Mouse (Mus musculus): ENCODE data around the gene Hist2h2ab. TPM values are rescaled to one million over a fixed set of nuclear protein-coding genes. Genes with fewer than 3 reads are reported as not detected.
"Not testable (repeated sequence)": the region's sequence is repeated elsewhere in the genome, so short reads cannot be mapped to it uniquely, and the experiment has no call there.

Hist2h2ab gene
- total and polyA plus RNA-seq, 2 experiments from 2014 or later = 166 TPM; not detected in 1

DNA sequence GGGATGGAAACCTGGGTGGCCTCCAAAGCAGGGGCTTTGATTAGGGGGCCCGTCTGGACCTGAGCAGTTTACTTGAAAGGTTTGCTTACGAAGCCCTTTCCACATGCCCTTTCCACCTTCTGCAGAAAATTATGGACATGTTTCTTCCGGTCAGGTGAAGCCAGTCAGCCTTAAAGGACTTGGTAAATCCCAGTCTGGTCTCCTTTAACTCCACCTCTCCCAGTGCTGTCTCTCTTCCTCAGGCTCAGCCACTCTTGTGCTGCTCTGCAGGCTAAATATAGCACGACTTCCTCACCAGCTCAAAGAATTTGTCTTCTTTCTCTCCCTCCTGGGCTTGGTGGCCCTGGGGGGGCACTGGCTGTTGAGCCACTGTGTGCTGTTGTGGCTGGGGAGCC lies 37.3 kb upstream of the Hist2h2ab start:
- DNase-seq = no peak
- Histone ChIP-seq H3K4me3 (ENCODE audit: low read depth, low read length) (peak overlapping the region; percentile 52), H3K27me3 (ENCODE audit: insufficient read depth, low read length) (no peaks in the 10 kb centered on the region), H3K9ac (peak overlapping the region; percentile 78), H3K4me1 (ENCODE audit: insufficient read depth) (peaks cover 4% of the 10 kb centered on the region), H3K4me2 (ENCODE audit: low read depth) (peak overlapping the region; percentile 72), H3K27ac (ENCODE audit: low read depth, low read length) (peak overlapping the region; percentile 72), H3K36me3 (ENCODE audit: insufficient read depth) (peaks cover 22% of the 10 kb centered on the region), H3K9me3 (ENCODE audit: low read length) (no peaks in the 10 kb centered on the region)
- no peak for TF ChIP-seq CTCF (IDR thresholded peaks at IDR 0.05; ENCODE audit: low read depth)
- WGBS = 43% methylated on average over 4 of the region's 4 CpGs
- ATAC-seq = peak; percentile 40

DNA sequence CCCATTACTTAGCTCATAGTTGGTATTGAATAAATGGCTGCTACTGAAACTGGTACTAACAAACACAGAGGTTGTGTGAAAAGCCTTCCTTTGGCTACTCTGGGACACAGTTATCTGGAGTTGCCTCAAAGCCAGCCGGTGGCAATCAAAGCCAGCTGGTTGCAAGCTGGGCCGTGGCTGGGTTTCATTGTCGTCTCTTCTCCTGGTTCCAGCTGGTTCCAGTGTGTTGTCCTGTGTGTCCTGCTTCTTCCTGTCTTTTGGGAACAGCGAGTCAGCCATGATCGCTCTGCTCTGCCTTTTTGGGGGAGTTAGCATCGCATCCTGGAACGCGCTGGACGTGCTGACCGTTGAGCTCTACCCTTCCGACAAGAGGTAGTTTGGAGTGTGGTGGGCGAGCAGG lies 26.7 kb upstream of the Hist2h2ab start:
- H3K27me3 ChIP-seq (ENCODE audit: insufficient read depth, low read length) = no peaks in the 10 kb centered on the region
- DNase-seq (no peak), ATAC-seq (no peak)
- TF ChIP-seq CTCF (IDR thresholded peaks at IDR 0.05; ENCODE audit: low read depth) = no peak
- peaks cover 60% of the 10 kb centered on the region for H3K36me3 ChIP-seq (ENCODE audit: insufficient read depth)
- H3K27ac ChIP-seq (ENCODE audit: low read depth, low read length) = no peak overlapping the region
- no peak overlapping the region for H3K4me3 ChIP-seq (ENCODE audit: low read depth, low read length)
- 76% methylated on average over 12 of the region's 12 CpGs for WGBS
- no peak overlapping the region for H3K4me2 ChIP-seq (ENCODE audit: low read depth)
- H3K9me3 ChIP-seq (ENCODE audit: low read length) = no peaks in the 10 kb centered on the region
- peaks cover 4% of the 10 kb centered on the region for H3K4me1 ChIP-seq (ENCODE audit: insufficient read depth)
- no peak overlapping the region for H3K9ac ChIP-seq

GRCm38 (mm10) chr3:96194966-96195365 lies 24.7 kb upstream of the Hist2h2ab start:
- peaks cover 42% of the 10 kb centered on the region for H3K36me3 ChIP-seq (ENCODE audit: insufficient read depth)
- 93% methylated on average over 10 of the region's 10 CpGs for WGBS
- H3K4me1 ChIP-seq (ENCODE audit: insufficient read depth) = peaks cover 4% of the 10 kb centered on the region
- H3K27ac ChIP-seq (ENCODE audit: low read depth, low read length) = no peak overlapping the region
- H3K27me3 ChIP-seq (ENCODE audit: insufficient read depth, low read length) = no peaks in the 10 kb centered on the region
- DNase-seq (no peak), ATAC-seq (no peak)
- H3K9me3 ChIP-seq (ENCODE audit: low read length) = no peaks in the 10 kb centered on the region
- no peak overlapping the region for H3K9ac ChIP-seq
- no peak overlapping the region for H3K4me2 ChIP-seq (ENCODE audit: low read depth)
- no peak overlapping the region for H3K4me3 ChIP-seq (ENCODE audit: low read depth, low read length)
- no peak for TF ChIP-seq CTCF (IDR thresholded peaks at IDR 0.05; ENCODE audit: low read depth)

DNA sequence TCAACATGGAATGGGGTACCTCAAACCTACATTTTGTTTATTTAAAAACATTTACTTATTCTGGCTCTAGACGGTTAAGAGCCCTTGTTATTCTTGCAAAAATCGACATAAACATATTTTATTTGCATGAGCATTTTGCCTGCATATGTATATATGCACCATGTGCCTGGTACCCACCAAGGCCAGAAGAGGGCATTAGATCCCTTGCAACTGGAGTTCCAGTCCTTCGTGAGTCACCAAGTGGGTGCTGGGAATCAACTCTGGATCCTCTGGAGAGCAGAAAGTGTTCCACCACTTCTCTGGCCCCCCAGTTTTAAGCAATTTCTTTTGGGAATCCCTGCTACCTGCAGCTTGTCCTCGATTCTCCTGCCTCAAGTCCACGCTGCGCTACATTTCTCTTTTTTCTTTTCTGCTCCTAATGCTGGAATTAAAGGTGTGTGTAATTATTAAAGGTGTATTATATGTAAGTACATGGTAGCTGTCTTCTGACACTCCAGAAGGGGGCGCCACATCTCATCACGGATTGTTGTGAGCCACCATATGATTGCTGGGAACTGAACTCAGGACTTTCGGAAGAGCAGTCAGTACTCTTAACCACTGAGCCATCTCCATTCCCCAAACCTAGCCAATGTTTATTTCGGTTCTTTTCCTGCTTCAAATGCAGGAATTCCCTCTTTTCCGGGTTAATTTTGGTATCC lies 23.9 kb upstream of the Hist2h2ab start:
- DNase-seq = no peak
- TF ChIP-seq CTCF (IDR thresholded peaks at IDR 0.05; ENCODE audit: low read depth) = peak; percentile 53
- no peak overlapping the region for H3K4me3 ChIP-seq (ENCODE audit: low read depth, low read length)
- no peaks in the 10 kb centered on the region for H3K27me3 ChIP-seq (ENCODE audit: insufficient read depth, low read length)
- WGBS = 94% methylated on average over 11 of the region's 11 CpGs
- ATAC-seq = no peak
- no peak overlapping the region for H3K27ac ChIP-seq (ENCODE audit: low read depth, low read length)
- no peaks in the 10 kb centered on the region for H3K9me3 ChIP-seq (ENCODE audit: low read length)
- peaks cover 4% of the 10 kb centered on the region for H3K4me1 ChIP-seq (ENCODE audit: insufficient read depth)
- H3K9ac ChIP-seq = no peak overlapping the region
- H3K4me2 ChIP-seq (ENCODE audit: low read depth) = no peak overlapping the region
- H3K36me3 ChIP-seq (ENCODE audit: insufficient read depth) = peaks cover 34% of the 10 kb centered on the region

DNA sequence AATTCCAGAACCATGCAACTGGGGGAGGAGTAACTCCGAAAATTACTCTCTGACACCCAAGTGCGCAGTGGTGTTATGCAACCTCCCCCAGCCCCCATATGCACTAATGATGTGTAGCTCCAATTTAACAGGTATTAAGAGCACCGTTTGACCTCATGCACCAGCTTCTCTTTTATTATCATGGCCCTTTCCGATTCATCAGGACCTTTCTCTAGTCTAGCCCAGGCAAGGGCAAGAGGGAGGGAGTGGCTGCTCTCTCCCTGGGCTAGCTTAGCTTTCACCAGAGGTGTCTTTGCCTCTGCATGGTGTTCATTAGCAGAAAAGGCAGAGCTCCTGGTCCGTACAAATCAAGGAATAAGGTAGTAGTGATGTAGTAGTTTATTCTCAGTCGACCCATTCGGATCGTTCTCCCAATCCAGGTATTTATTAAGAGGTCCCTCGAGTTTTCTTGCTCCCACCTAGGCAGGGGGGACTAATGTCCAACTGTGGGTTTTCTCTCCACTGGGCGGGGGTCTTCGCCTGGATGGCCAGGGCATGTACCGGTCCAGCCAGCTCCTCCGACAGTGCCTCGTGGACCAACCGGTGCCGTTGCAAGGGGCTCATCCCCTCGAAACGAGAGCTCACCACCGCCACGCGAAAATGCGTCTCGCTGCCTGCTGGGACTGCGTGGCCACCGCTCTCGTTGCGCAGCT lies 23.1 kb upstream of the Hist2h2ab start:
- Histone ChIP-seq H3K9ac (peak overlapping the region; percentile 84), H3K27me3 (ENCODE audit: insufficient read depth, low read length) (no peaks in the 10 kb centered on the region), H3K36me3 (ENCODE audit: insufficient read depth) (peaks cover 26% of the 10 kb centered on the region), H3K4me2 (ENCODE audit: low read depth) (peak overlapping the region; percentile 91), H3K9me3 (ENCODE audit: low read length) (no peaks in the 10 kb centered on the region), H3K27ac (ENCODE audit: low read depth, low read length) (peak overlapping the region; percentile 97), H3K4me1 (ENCODE audit: insufficient read depth) (peaks cover 4% of the 10 kb centered on the region), H3K4me3 (ENCODE audit: low read depth, low read length) (peak overlapping the region; percentile 56)
- no peak for TF ChIP-seq CTCF (IDR thresholded peaks at IDR 0.05; ENCODE audit: low read depth)
- DNase-seq (peak; percentile 30), ATAC-seq (no peak)
- 19% methylated on average over 27 of the region's 27 CpGs for WGBS

- H3K4me2 ChIP-seq (ENCODE audit: low read depth) = peak overlapping the region; percentile 91
- TF ChIP-seq CTCF (IDR thresholded peaks at IDR 0.05; ENCODE audit: low read depth) = peak; percentile 50; the same call in 1 of the 2 replicates
- DNase-seq (peak; percentile 96), ATAC-seq (peak; percentile 95)
- H3K4me1 ChIP-seq (ENCODE audit: insufficient read depth) = peaks cover 4% of the 10 kb centered on the region
- H3K27ac ChIP-seq (ENCODE audit: low read depth, low read length) = peak overlapping the region; percentile 97
- H3K4me3 ChIP-seq (ENCODE audit: low read depth, low read length) = peak overlapping the region; percentile 56
- H3K36me3 ChIP-seq (ENCODE audit: insufficient read depth) = peaks cover 24% of the 10 kb centered on the region
- under 1% methylated on average over 50 of the region's 50 CpGs for WGBS
- no peaks in the 10 kb centered on the region for H3K9me3 ChIP-seq (ENCODE audit: low read length)
- peak overlapping the region; percentile 84 for H3K9ac ChIP-seq
- H3K27me3 ChIP-seq (ENCODE audit: insufficient read depth, low read length) = no peaks in the 10 kb centered on the region
These were observed 22.4 kb upstream of the Hist2h2ab start for GRCm38 (mm10) chr3:96197129-96197749.

DNA sequence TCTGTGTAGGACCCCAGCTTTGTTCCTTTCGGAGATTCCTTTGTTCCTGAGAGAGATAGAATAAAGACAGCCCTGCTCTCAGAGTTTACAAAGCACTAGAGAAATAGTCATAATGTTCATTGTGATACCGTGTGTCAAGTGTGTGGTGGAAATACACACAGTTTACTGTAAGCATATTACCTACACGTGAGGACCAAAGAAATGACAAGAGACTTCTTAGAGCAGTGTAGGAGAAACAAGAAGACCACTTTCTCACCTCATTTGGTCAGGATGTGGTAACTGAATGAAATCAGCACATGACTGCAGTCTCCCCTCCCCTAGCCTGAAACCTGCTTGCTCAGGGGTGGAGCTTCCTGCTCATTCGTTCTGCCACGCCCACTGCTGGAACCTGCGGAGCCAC lies 21.5 kb upstream of the Hist2h2ab start:
- peak overlapping the region; percentile 97 for H3K27ac ChIP-seq (ENCODE audit: low read depth, low read length)
- WGBS = 3% methylated on average over 6 of the region's 6 CpGs
- H3K9ac ChIP-seq = peak overlapping the region; percentile 84
- H3K36me3 ChIP-seq (ENCODE audit: insufficient read depth) = peaks cover 17% of the 10 kb centered on the region
- no peak for DNase-seq
- H3K27me3 ChIP-seq (ENCODE audit: insufficient read depth, low read length) = no peaks in the 10 kb centered on the region
- H3K4me2 ChIP-seq (ENCODE audit: low read depth) = peak overlapping the region; percentile 91
- peak overlapping the region; percentile 56 for H3K4me3 ChIP-seq (ENCODE audit: low read depth, low read length)
- peaks cover 4% of the 10 kb centered on the region for H3K4me1 ChIP-seq (ENCODE audit: insufficient read depth)
- no peak for TF ChIP-seq CTCF (IDR thresholded peaks at IDR 0.05; ENCODE audit: low read depth)
- no peaks in the 10 kb centered on the region for H3K9me3 ChIP-seq (ENCODE audit: low read length)
- ATAC-seq = no peak

DNA sequence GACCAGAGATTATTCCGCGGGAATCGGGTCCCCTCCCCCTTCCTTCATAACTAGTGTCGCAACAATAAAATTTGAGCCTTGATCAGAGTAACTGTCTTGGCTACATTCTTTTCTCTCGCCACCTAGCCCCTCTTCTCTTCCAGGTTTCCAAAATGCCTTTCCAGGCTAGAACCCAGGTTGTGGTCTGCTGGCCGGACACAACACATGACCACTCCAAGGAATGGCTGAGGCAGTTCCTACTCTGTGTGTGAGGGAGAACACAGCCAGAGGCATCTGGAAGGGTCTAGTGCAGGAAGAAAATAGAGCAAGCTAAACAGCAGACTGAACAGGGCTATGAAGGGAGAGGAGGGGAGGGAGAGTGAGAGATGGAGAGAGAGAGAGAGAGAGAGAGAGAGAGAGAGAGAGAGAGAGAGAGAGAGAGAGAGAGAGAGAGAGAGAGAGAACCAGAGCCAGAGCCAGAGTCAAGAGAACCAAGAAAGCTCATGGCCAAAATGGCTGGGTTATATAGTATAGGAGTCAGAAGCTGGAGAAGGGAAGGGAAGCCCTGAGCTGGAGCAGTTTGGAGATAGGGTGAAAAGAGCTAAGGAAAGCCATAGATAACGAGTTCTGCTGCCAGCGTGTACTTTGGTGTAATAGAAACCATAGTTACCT lies 20.9 kb upstream of the Hist2h2ab start:
- H3K9me3 ChIP-seq (ENCODE audit: low read length); H3K27ac ChIP-seq (ENCODE audit: low read depth, low read length); H3K4me1 ChIP-seq (ENCODE audit: insufficient read depth); H3K9ac ChIP-seq; H3K4me3 ChIP-seq (ENCODE audit: low read depth, low read length); H3K27me3 ChIP-seq (ENCODE audit: insufficient read depth, low read length); ATAC-seq; DNase-seq: not testable (repeated sequence)
- peak overlapping the region; percentile 91 for H3K4me2 ChIP-seq (ENCODE audit: low read depth)
- WGBS = 32% methylated on average over 7 of the region's 8 CpGs
- H3K36me3 ChIP-seq (ENCODE audit: insufficient read depth) = peaks cover 11% of the 10 kb centered on the region

Measured in forebrain, postnatal 0 days (tissue).